Mouse (Mus musculus): Measurements from ENCODE around the gene Pdcl2. TPM values are rescaled to one million over a fixed set of nuclear protein-coding genes. Genes with fewer than 3 reads are reported as not detected.
A peak's percentile ranks its signal among the peaks of the same experiment; 100 is the strongest.

Pdcl2 gene
- polyA plus RNA-seq, 1 experiment from 2014 or later = not detected

DNA sequence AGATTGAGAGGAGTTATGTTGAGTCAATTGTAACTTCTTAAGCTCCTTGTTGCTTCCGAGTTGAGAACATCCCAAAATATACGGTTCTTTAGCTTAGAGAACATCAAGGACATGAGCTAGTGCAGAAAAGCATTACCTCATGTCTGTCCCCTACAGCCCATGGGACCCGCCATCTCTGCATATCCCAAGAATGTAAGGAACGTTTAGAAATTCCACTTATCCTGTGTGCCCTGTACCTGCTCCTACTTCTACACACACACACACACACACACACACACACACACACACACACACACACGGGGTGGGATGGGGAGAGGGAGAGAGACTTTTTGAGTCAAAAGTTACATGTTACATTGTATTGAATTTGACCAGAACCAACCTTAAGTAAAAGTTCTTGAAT is 20.6 kb upstream of the Pdcl2 start:
- H3K4me1 ChIP-seq (ENCODE audit: control insufficient read depth, insufficient read depth, low read length) = no peaks in the 10 kb centered on the region
- 82% methylated on average over 5 of the region's 5 CpGs for WGBS
- H3K4me2 ChIP-seq (ENCODE audit: low read depth, low read length) = no peak overlapping the region
- no peaks in the 10 kb centered on the region for H3K36me3 ChIP-seq (replicated peaks; ENCODE audit: control insufficient read depth, insufficient read depth, low read depth, low read length)
- H3K4me3 ChIP-seq (ENCODE audit: low read depth, low read length) = no peak overlapping the region
- no peaks in the 10 kb centered on the region for H3K27me3 ChIP-seq (ENCODE audit: control insufficient read depth, insufficient read depth, low read length)
- DNase-seq (ENCODE audit: low spot score) (no peak), ATAC-seq (replicated peaks; ENCODE audit: insufficient number of reproducible peaks, low FRiP score, low TSS enrichment, low read depth) (no peak)
- no peaks in the 10 kb centered on the region for H3K9me3 ChIP-seq (replicated peaks; ENCODE audit: control insufficient read depth, low read length)
- no peak overlapping the region for H3K27ac ChIP-seq (replicated peaks; ENCODE audit: low read depth, low read length)
- no peak overlapping the region for H3K9ac ChIP-seq (replicated peaks; ENCODE audit: low read length)

DNA sequence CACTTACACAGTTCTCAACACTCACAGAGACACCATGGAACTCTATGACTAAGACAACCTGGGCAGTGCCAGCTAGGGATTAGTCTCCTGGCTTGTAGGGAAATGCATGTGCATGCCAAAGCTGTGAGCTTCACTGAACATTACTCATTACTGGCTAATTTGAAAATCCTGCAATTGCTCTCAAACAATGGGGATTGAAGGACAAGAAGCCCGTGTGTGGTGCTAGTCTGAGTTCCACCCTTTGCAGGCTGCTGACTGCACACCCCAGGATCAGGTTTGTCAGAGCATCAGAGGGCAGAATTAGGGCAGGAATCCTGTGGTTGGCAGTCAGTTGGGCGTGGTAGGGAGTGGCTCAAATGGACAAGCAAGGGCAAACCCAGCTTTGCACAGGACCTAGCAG is 15.2 kb upstream of the Pdcl2 start:
- Histone ChIP-seq H3K4me1 (ENCODE audit: control insufficient read depth, insufficient read depth, low read length) (no peaks in the 10 kb centered on the region), H3K27ac (replicated peaks; ENCODE audit: low read depth, low read length) (no peak overlapping the region), H3K9ac (replicated peaks; ENCODE audit: low read length) (no peak overlapping the region), H3K36me3 (replicated peaks; ENCODE audit: control insufficient read depth, insufficient read depth, low read depth, low read length) (no peaks in the 10 kb centered on the region), H3K9me3 (replicated peaks; ENCODE audit: control insufficient read depth, low read length) (no peaks in the 10 kb centered on the region), H3K4me2 (ENCODE audit: low read depth, low read length) (no peak overlapping the region), H3K27me3 (ENCODE audit: control insufficient read depth, insufficient read depth, low read length) (no peaks in the 10 kb centered on the region), H3K4me3 (ENCODE audit: low read depth, low read length) (no peak overlapping the region)
- ATAC-seq (replicated peaks; ENCODE audit: insufficient number of reproducible peaks, low FRiP score, low TSS enrichment, low read depth) (no peak), DNase-seq (ENCODE audit: low spot score) (no peak)
- 64% methylated on average over 2 of the region's 2 CpGs for WGBS

DNA sequence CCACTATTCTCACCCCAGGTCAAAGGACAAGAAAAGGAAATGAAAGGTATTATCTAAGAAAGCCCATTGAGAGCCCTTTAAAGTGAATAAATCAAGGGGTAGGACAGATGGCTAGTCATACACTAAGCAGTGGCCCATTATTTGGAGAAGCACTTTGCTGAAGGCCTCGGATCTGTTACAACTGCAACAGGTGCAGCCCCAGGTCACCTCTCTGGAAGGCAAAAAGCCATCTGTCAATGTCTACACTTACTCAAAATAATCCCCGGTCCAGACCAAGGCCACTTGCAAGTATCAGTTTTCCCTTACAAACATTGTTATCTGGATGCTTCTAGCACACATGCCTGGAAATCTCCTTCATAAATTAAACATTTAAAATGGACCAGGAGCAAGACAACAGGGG is 10.0 kb upstream of the Pdcl2 start:
- no peak overlapping the region for H3K4me2 ChIP-seq (ENCODE audit: low read depth, low read length)
- ATAC-seq (replicated peaks; ENCODE audit: insufficient number of reproducible peaks, low FRiP score, low TSS enrichment, low read depth) = no peak
- WGBS = 74% methylated on average over 2 of the region's 2 CpGs
- no peaks in the 10 kb centered on the region for H3K9me3 ChIP-seq (replicated peaks; ENCODE audit: control insufficient read depth, low read length)
- H3K36me3 ChIP-seq (replicated peaks; ENCODE audit: control insufficient read depth, insufficient read depth, low read depth, low read length) = no peaks in the 10 kb centered on the region
- no peaks in the 10 kb centered on the region for H3K4me1 ChIP-seq (ENCODE audit: control insufficient read depth, insufficient read depth, low read length)
- no peak overlapping the region for H3K9ac ChIP-seq (replicated peaks; ENCODE audit: low read length)
- H3K4me3 ChIP-seq (ENCODE audit: low read depth, low read length) = no peak overlapping the region
- DNase-seq (ENCODE audit: low spot score) = no peak
- H3K27ac ChIP-seq (replicated peaks; ENCODE audit: low read depth, low read length) = no peak overlapping the region
- no peaks in the 10 kb centered on the region for H3K27me3 ChIP-seq (ENCODE audit: control insufficient read depth, insufficient read depth, low read length)

DNA sequence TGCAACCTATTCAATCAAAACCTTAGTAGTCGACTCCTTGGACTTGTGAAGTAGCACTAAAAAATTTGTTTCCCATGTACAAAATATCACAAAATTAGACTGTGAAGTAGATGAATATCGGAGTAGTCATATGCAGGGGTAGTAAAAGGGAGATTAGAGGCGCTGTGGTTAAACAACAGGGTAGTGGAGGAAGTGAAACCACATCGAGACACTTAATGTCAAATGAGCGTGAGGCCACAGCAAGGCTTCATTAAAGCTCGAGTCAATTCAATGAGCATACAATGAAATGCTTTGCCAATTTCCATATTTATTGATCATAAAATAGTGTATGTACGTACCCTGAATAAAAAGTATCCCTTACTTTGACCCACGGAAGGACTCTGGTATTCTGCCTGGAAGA is 6.1 kb upstream of the Pdcl2 start:
- H3K4me2 ChIP-seq (ENCODE audit: low read depth, low read length) = no peak overlapping the region
- WGBS = 85% methylated on average over 8 of the region's 8 CpGs
- no peaks in the 10 kb centered on the region for H3K4me1 ChIP-seq (ENCODE audit: control insufficient read depth, insufficient read depth, low read length)
- ATAC-seq (replicated peaks; ENCODE audit: insufficient number of reproducible peaks, low FRiP score, low TSS enrichment, low read depth) = no peak
- no peak overlapping the region for H3K27ac ChIP-seq (replicated peaks; ENCODE audit: low read depth, low read length)
- no peak for DNase-seq (ENCODE audit: low spot score)
- H3K4me3 ChIP-seq (ENCODE audit: low read depth, low read length) = no peak overlapping the region
- H3K27me3 ChIP-seq (ENCODE audit: control insufficient read depth, insufficient read depth, low read length) = no peaks in the 10 kb centered on the region
- no peaks in the 10 kb centered on the region for H3K36me3 ChIP-seq (replicated peaks; ENCODE audit: control insufficient read depth, insufficient read depth, low read depth, low read length)
- H3K9ac ChIP-seq (replicated peaks; ENCODE audit: low read length) = no peak overlapping the region
- H3K9me3 ChIP-seq (replicated peaks; ENCODE audit: control insufficient read depth, low read length) = no peaks in the 10 kb centered on the region

DNA sequence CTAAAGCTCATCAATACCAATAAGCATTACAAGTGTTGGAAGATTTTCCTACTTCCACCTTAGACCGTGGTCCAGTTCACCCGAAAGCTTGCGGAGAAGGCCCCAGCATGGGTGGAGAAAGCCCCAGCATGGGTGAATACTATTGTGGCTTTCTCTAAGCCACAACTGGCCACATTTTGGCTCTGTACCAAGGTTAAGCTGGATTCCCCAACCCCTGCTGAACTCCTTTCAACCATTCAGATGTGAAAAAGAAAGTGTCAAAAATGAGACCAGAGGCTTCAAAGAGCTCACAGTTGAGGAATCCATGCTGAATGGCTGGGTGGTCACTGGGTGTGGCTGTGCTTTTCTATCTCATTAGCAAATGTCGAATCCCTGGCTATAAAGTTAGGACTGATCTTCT is 2.9 kb upstream of the Pdcl2 start:
- ATAC-seq (replicated peaks; ENCODE audit: insufficient number of reproducible peaks, low FRiP score, low TSS enrichment, low read depth) (no peak), DNase-seq (ENCODE audit: low spot score) (no peak)
- Histone ChIP-seq H3K4me1 (ENCODE audit: control insufficient read depth, insufficient read depth, low read length) (no peaks in the 10 kb centered on the region), H3K27me3 (ENCODE audit: control insufficient read depth, insufficient read depth, low read length) (no peaks in the 10 kb centered on the region), H3K36me3 (replicated peaks; ENCODE audit: control insufficient read depth, insufficient read depth, low read depth, low read length) (no peaks in the 10 kb centered on the region), H3K9me3 (replicated peaks; ENCODE audit: control insufficient read depth, low read length) (no peaks in the 10 kb centered on the region), H3K9ac (replicated peaks; ENCODE audit: low read length) (no peak overlapping the region), H3K4me3 (ENCODE audit: low read depth, low read length) (no peak overlapping the region), H3K27ac (replicated peaks; ENCODE audit: low read depth, low read length) (no peak overlapping the region), H3K4me2 (ENCODE audit: low read depth, low read length) (no peak overlapping the region)
- WGBS = 84% methylated on average over 4 of the region's 4 CpGs

DNA sequence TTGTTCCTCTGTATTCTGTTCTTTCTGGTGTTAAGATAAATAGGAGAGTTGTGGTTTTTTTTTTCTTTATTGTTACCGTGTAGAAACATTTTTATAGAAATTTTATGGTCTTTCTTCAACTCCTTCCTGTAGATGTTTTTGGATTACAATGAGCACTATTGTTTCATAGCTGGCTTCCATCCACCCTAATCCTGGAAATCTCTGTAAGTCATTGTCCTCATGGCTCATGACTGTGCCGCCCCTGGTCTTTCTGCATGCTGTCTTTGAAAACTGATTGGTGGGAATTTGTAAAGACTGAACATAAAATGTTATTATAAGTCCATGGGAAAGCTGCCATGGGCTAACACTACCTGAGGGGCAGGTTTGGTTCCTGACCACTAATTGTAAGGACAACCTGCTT is 3.7 kb downstream of the Pdcl2 start:
- Histone ChIP-seq H3K4me2 (ENCODE audit: low read depth, low read length) (no peak overlapping the region), H3K9me3 (replicated peaks; ENCODE audit: control insufficient read depth, low read length) (no peaks in the 10 kb centered on the region), H3K9ac (replicated peaks; ENCODE audit: low read length) (no peak overlapping the region), H3K4me1 (ENCODE audit: control insufficient read depth, insufficient read depth, low read length) (no peaks in the 10 kb centered on the region), H3K27ac (replicated peaks; ENCODE audit: low read depth, low read length) (no peak overlapping the region), H3K4me3 (ENCODE audit: low read depth, low read length) (no peak overlapping the region), H3K27me3 (ENCODE audit: control insufficient read depth, insufficient read depth, low read length) (no peaks in the 10 kb centered on the region), H3K36me3 (replicated peaks; ENCODE audit: control insufficient read depth, insufficient read depth, low read depth, low read length) (no peaks in the 10 kb centered on the region)
- DNase-seq (ENCODE audit: low spot score) (no peak), ATAC-seq (replicated peaks; ENCODE audit: insufficient number of reproducible peaks, low FRiP score, low TSS enrichment, low read depth) (no peak)
- WGBS = 50% methylated on average over 2 of the region's 2 CpGs

DNA sequence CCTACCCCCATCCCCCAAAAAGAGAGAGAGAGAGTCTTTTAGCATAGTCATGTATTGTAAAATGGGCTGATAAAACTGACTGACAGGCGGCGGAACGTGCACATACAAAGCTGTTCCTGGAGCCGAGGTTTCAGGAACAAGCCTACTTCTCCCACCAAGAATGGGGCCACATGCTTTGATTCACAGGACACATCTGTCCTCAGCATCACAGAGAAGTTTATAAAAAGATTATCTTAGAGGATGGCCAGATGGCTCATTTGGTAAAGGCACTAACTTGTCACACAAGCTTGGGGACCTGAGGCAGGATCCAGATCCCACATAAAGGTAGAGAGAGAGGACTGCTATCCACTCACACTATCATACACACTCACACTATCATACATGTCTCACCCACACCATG is 5.8 kb downstream of the Pdcl2 start:
- H3K9me3 ChIP-seq (replicated peaks; ENCODE audit: control insufficient read depth, low read length) = no peaks in the 10 kb centered on the region
- DNase-seq (ENCODE audit: low spot score) (no peak), ATAC-seq (replicated peaks; ENCODE audit: insufficient number of reproducible peaks, low FRiP score, low TSS enrichment, low read depth) (no peak)
- no peak overlapping the region for H3K9ac ChIP-seq (replicated peaks; ENCODE audit: low read length)
- H3K4me2 ChIP-seq (ENCODE audit: low read depth, low read length) = no peak overlapping the region
- 89% methylated on average over 4 of the region's 4 CpGs for whole genome bisulfite sequencing
- H3K4me1 ChIP-seq (ENCODE audit: control insufficient read depth, insufficient read depth, low read length) = 0 out of 2 replicates have a peak, but pooled peaks cover 3% of the 10 kb centered on the region
- H3K27ac ChIP-seq (replicated peaks; ENCODE audit: low read depth, low read length) = no peak overlapping the region
- no peaks in the 10 kb centered on the region for H3K27me3 ChIP-seq (ENCODE audit: control insufficient read depth, insufficient read depth, low read length)
- H3K4me3 ChIP-seq (ENCODE audit: low read depth, low read length) = no peak overlapping the region
- no peaks in the 10 kb centered on the region for H3K36me3 ChIP-seq (replicated peaks; ENCODE audit: control insufficient read depth, insufficient read depth, low read depth, low read length)

DNA sequence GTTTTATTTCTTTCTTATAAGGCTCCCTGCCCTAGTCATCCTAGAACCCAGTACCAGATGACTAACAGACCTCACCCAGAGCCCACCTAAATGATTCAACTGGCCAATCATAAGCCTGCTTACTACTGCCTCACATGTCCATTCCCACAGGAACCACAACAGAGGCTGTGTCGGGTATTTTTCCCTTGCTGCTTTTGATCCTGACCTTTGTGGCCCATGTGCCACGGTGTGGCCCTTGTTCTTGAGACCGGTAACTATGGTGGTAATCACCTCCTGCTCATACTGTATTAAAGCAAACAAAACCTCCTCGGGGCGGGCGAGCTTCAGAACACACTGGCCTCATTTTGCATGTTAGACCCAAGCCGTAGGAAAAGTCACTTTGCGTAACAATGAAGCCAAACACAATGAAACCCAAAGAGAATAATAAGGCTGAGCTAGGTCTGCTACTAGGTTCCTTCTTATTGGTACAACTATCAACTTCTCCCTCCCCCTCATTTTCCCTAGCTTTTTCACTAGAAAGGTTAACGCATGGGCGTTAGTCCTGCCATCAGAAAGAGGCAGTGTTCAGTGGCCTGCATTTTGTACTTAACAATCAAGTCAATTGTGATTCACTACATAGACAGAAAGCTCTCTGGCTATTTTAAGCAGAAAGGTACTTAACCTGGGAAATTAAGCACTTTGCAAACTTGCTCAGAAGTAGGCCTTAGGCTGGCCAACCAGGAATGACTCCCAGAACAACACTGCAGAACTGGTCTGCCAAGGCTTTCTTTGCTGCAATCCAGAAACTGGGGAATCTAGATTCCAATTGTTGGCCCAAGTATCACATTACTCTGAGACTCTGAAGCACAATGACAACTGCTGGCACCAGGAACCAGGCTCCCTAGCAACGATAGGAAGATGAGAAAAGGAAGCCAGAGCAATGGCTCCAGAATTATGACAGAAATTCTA is 9.4 kb downstream of the Pdcl2 start:
- Histone ChIP-seq H3K4me3 (ENCODE audit: low read depth, low read length) (no peak overlapping the region), H3K4me1 (ENCODE audit: control insufficient read depth, insufficient read depth, low read length) (0 out of 2 replicates have a peak, but pooled peaks cover 3% of the 10 kb centered on the region), H3K27me3 (ENCODE audit: control insufficient read depth, insufficient read depth, low read length) (no peaks in the 10 kb centered on the region), H3K9me3 (replicated peaks; ENCODE audit: control insufficient read depth, low read length) (no peaks in the 10 kb centered on the region), H3K27ac (replicated peaks; ENCODE audit: low read depth, low read length) (no peak overlapping the region), H3K4me2 (ENCODE audit: low read depth, low read length) (no peak overlapping the region), H3K36me3 (replicated peaks; ENCODE audit: control insufficient read depth, insufficient read depth, low read depth, low read length) (no peaks in the 10 kb centered on the region), H3K9ac (replicated peaks; ENCODE audit: low read length) (no peak overlapping the region)
- DNase-seq (ENCODE audit: low spot score) (peak; percentile 39), ATAC-seq (replicated peaks; ENCODE audit: insufficient number of reproducible peaks, low FRiP score, low TSS enrichment, low read depth) (no peak)
- WGBS = 37% methylated on average over 11 of the region's 11 CpGs
